Mouse (Mus musculus) Patski (cell line): Measurements from ENCODE around the gene Hrh2. TPM values are rescaled to one million over a fixed set of nuclear protein-coding genes. Genes with fewer than 3 reads are reported as not detected.

Source experiments
- ATAC-seq: fragments of 100-300 bp; one replicate; pipeline ENCODE4 v1.8.0; 2021
- CTCF ChIA-PET: fragments of 350-600 bp; sonication (Branson Sonifier 250); formaldehyde crosslinking; loops from one replicate; lab custom pipeline; 2022; ENCODE audit warnings: inconsistent platforms; lab: Charles Lee
- POLR2A ChIA-PET: fragments of 350-600 bp; sonication (Branson Sonifier 250); formaldehyde crosslinking; loops from one replicate; lab custom pipeline; 2022; ENCODE audit warnings: antibody characterized with exemption, inconsistent platforms; lab: Charles Lee
- DNase-seq: peaks from one replicate; pipeline ENCODE4 v3.0.0-alpha.2; 2011; ENCODE audit warnings: low read depth, low spot score
- H3K27me3 ChIP-seq: fragments of 371-371 bp; one replicate; pipeline ENCODE4 v1.5.1; 2021
- CTCF ChIP-seq: fragments of 100-300 bp; IDR thresholded peaks from one replicate; pipeline ENCODE4 v1.5.1; 2021
- in situ Hi-C: fragments of 300-500 bp; cut with MboI; formaldehyde crosslinking; loops from 3 replicates; pipeline ENCODE4 v1.11.1; 2018; ENCODE audit warnings: low pct_unique_long_range_greater_than_20kb, mixed read lengths
- polyA plus RNA-seq: library from polyadenylated mRNA; unstranded; gene quantifications from one replicate; pipeline ENCODE4 v1.2.3, GENCODE M21; 2021

The Hrh2 gene
- polyA plus RNA-seq, 1 experiment from 2014 or later = not detected

- ChIA-PET POLR2A (no interaction called here), CTCF (no interaction called here)
- TF ChIP-seq CTCF = no peak
- peaks cover 29% of the 10 kb centered on the region for H3K27me3 ChIP-seq
- in situ Hi-C loops = no loop called here
- ATAC-seq = no peak
- DNase-seq = no peak
Observed at GRCm38 (mm10) chr13:54215266-54215665, 23.3 kb downstream of the Hrh2 start.

GRCm38 (mm10) chr13:54215777-54216316 is 23.9 kb downstream of the Hrh2 start:
- in situ Hi-C loops = no loop called here
- peaks cover 35% of the 10 kb centered on the region for H3K27me3 ChIP-seq
- ATAC-seq (no peak), DNase-seq (no peak)
- no peak for TF ChIP-seq CTCF
- ChIA-PET POLR2A (no interaction called here), CTCF (no interaction called here)

GRCm38 (mm10) chr13:54218341-54218740 is 26.4 kb downstream of the Hrh2 start:
- peaks cover 47% of the 10 kb centered on the region for H3K27me3 ChIP-seq
- ATAC-seq (no peak), DNase-seq (no peak)
- TF ChIP-seq CTCF = no peak
- POLR2A ChIA-PET = no interaction called here
- in situ Hi-C loops = no loop called here
- CTCF ChIA-PET = no interaction called here

- ChIA-PET POLR2A (no interaction called here), CTCF (no interaction called here)
- no peak for TF ChIP-seq CTCF
- DNase-seq (no peak), ATAC-seq (no peak)
- in situ Hi-C loops = no loop called here
- peaks cover 56% of the 10 kb centered on the region for H3K27me3 ChIP-seq
Observed at GRCm38 (mm10) chr13:54221631-54222179, 29.8 kb downstream of the Hrh2 start.

GRCm38 (mm10) chr13:54222921-54223769 is 31.2 kb downstream of the Hrh2 start:
- DNase-seq = no peak
- POLR2A ChIA-PET = no interaction called here
- in situ Hi-C loops = no loop called here

GRCm38 (mm10) chr13:54227916-54228483 is 36.1 kb downstream of the Hrh2 start:
- peaks cover 45% of the 10 kb centered on the region for H3K27me3 ChIP-seq
- TF ChIP-seq CTCF = peak; percentile 73
- ChIA-PET POLR2A (no interaction called here), CTCF (interaction anchor here (0.6 to 1.4 kb wide), 6 partner anchors 53 to 120 kb away, joined by 3 to 7 read pairs (median 3); no protein-coding TSS in a partner anchor)
- ATAC-seq (peak; percentile 41), DNase-seq (no peak)
- in situ Hi-C loops = no loop called here

More at GRCm38 (mm10) chr13:54222921-54223769, 31.2 kb downstream of the Hrh2 start:
- no peak for ATAC-seq
- no peak for TF ChIP-seq CTCF
- H3K27me3 ChIP-seq = peaks cover 61% of the 10 kb centered on the region
- CTCF ChIA-PET = no interaction called here

- no peak for TF ChIP-seq CTCF
- ATAC-seq (no peak), DNase-seq (no peak)
- ChIA-PET POLR2A (no interaction called here), CTCF (no interaction called here)
- H3K27me3 ChIP-seq = peaks cover 34% of the 10 kb centered on the region
- in situ Hi-C loops = loop anchor here (5.0 to 10.0 kb wide), 2 partner anchors 118 to 195 kb away; no protein-coding TSS in a partner anchor
Observed at GRCm38 (mm10) chr13:54230081-54230480, 38.2 kb downstream of the Hrh2 start.

- TF ChIP-seq CTCF = no peak
- ChIA-PET POLR2A (no interaction called here), CTCF (no interaction called here)
- in situ Hi-C loops = loop anchor here (5.0 to 10.0 kb wide), 2 partner anchors 120 to 197 kb away; no protein-coding TSS in a partner anchor
- DNase-seq (no peak), ATAC-seq (peak; percentile 44)
- peaks cover 32% of the 10 kb centered on the region for H3K27me3 ChIP-seq
Observed at GRCm38 (mm10) chr13:54231868-54232267, 39.9 kb downstream of the Hrh2 start.

- no peak for DNase-seq
- POLR2A ChIA-PET = no interaction called here
- in situ Hi-C loops = loop anchor here (10.0 kb wide), 1 partner anchor 203 kb away; no protein-coding TSS in a partner anchor
- ATAC-seq = no peak
- peaks cover 25% of the 10 kb centered on the region for H3K27me3 ChIP-seq
- TF ChIP-seq CTCF = no peak
- CTCF ChIA-PET = interaction anchor here (2.8 kb wide), 1 partner anchor 123 kb away, joined by 8 read pairs; no protein-coding TSS in a partner anchor
Observed at GRCm38 (mm10) chr13:54237512-54237911, 45.6 kb downstream of the Hrh2 start.

GRCm38 (mm10) chr13:54238585-54239323 is 46.8 kb downstream of the Hrh2 start:
- POLR2A ChIA-PET = no interaction called here
- TF ChIP-seq CTCF = no peak
- ATAC-seq (peak; percentile 76), DNase-seq (no peak)
- CTCF ChIA-PET = interaction anchor here (2.8 kb wide), 1 partner anchor 125 kb away, joined by 8 read pairs; no protein-coding TSS in a partner anchor
- in situ Hi-C loops = loop anchor here (10.0 kb wide), 1 partner anchor 204 kb away; no protein-coding TSS in a partner anchor
- peaks cover 15% of the 10 kb centered on the region for H3K27me3 ChIP-seq
